Mouse (Mus musculus) myocyte (in vitro differentiated cells): ENCODE results near the gene Evi2. TPM values are rescaled to one million over a fixed set of nuclear protein-coding genes. Genes with fewer than 3 reads are reported as not detected.
A peak's percentile ranks its signal among the peaks of the same experiment; 100 is the strongest.

ENCODE experiments used
- H3K27me3 ChIP-seq: one replicate; pipeline ENCODE4 v1.6.1; 2011; ENCODE audit not compliant: control insufficient read depth, insufficient read depth, insufficient read length
- H3K36me3 ChIP-seq: one replicate; pipeline ENCODE4 v1.6.1; 2011; ENCODE audit not compliant: control insufficient read depth, insufficient read depth
- H3K4me2 ChIP-seq: one replicate; pipeline ENCODE4 v1.6.1; 2011; ENCODE audit warnings: low read depth, control low read depth
- H3K4me3 ChIP-seq: one replicate; pipeline ENCODE4 v1.5.1; 2011; ENCODE audit warnings: mild to moderate bottlenecking, control low read depth, moderate library complexity
- H3K79me2 ChIP-seq: one replicate; pipeline ENCODE4 v1.6.1; 2011; ENCODE audit not compliant: control insufficient read depth, insufficient read depth
- H3ac ChIP-seq: one replicate; pipeline ENCODE4 v1.6.1; 2011; ENCODE audit not compliant: control insufficient read depth, insufficient read length
- CEBPB ChIP-seq: IDR thresholded peaks from 2 replicates; pipeline ENCODE4 v1.6.1; 2011; ENCODE audit warnings: mild to moderate bottlenecking, moderate library complexity; ENCODE audit not compliant: poor library complexity, insufficient read depth, severe bottlenecking
- E2F4 ChIP-seq: IDR thresholded peaks from one replicate; pipeline ENCODE4 v1.6.1; 2011; ENCODE audit warnings: mild to moderate bottlenecking, control low read depth, moderate library complexity; ENCODE audit not compliant: insufficient read depth
- MAX ChIP-seq: IDR thresholded peaks from one replicate; pipeline ENCODE4 v1.6.1; 2011; ENCODE audit warnings: low read depth, mild to moderate bottlenecking, control low read depth
- MYOD1 ChIP-seq, 3 experiments: IDR thresholded peaks; one replicate each; pipeline ENCODE4 v1.6.1; 2011; ENCODE audit warnings: control low read depth in 2 of 3, low read depth in 2 of 3, mild to moderate bottlenecking in 2 of 3, moderate library complexity in 1 of 3; ENCODE audit not compliant: insufficient read length in 2 of 3, control insufficient read depth in 1 of 3
- MYOG ChIP-seq, 3 experiments: IDR thresholded peaks; one replicate each; pipeline ENCODE4 v1.6.1; 2011; ENCODE audit warnings: control low read depth in 2 of 3, low read depth in 2 of 3, mild to moderate bottlenecking in 2 of 3; ENCODE audit not compliant: insufficient read length in 2 of 3, control insufficient read depth in 1 of 3, insufficient read depth in 1 of 3
- POLR2A ChIP-seq: IDR thresholded peaks from one replicate; pipeline ENCODE4 v1.6.1; 2011; ENCODE audit warnings: low read depth, mild to moderate bottlenecking, control low read depth, moderate library complexity; ENCODE audit not compliant: insufficient read length
- POLR2AphosphoS2 ChIP-seq: IDR thresholded peaks from one replicate; pipeline ENCODE4 v1.6.1; 2011; ENCODE audit warnings: low read depth, control low read depth; ENCODE audit not compliant: insufficient read length
- REST ChIP-seq: IDR thresholded peaks from one replicate; pipeline ENCODE4 v1.6.1; 2011; ENCODE audit warnings: mild to moderate bottlenecking, control low read depth, moderate library complexity; ENCODE audit not compliant: insufficient read depth, insufficient read length
- SRF ChIP-seq: IDR thresholded peaks from one replicate; pipeline ENCODE4 v1.6.1; 2011; ENCODE audit warnings: low read depth; ENCODE audit not compliant: control insufficient read depth, insufficient read length
- TCF12 ChIP-seq: IDR thresholded peaks from one replicate; pipeline ENCODE4 v1.6.1; 2011; ENCODE audit warnings: mild to moderate bottlenecking, control low read depth; ENCODE audit not compliant: poor library complexity, insufficient read depth, severe bottlenecking
- TCF3 ChIP-seq: IDR thresholded peaks from one replicate; pipeline ENCODE4 v1.6.1; 2011; ENCODE audit warnings: low read depth, control low read depth; ENCODE audit not compliant: insufficient read length
- USF1 ChIP-seq: IDR thresholded peaks from one replicate; pipeline ENCODE4 v1.6.1; 2011; ENCODE audit warnings: low read depth, mild to moderate bottlenecking, control low read depth, moderate library complexity
- polyA plus RNA-seq: library from polyadenylated mRNA; unstranded; fragments of >200 nt; fragmentation: generic; extraction: Trizol; gene quantifications from one replicate; pipeline ENCODE4 v1.2.1, GENCODE M21; 2012; ENCODE audit warnings: missing spikeins

The Evi2 gene
- polyA plus RNA-seq, 1 experiment, result 0.06 TPM

GRCm38 (mm10) chr11:79529736-79530135 lies 653 bp downstream of the Evi2 start:
- Histone ChIP-seq H3ac (no peak overlapping the region), H3K36me3 (peaks cover 31% of the 10 kb centered on the region), H3K79me2 (peaks cover 10% of the 10 kb centered on the region), H3K4me3 (peak overlapping the region; percentile 21), H3K4me2 (peak overlapping the region; percentile 94), H3K27me3 (no peaks in the 10 kb centered on the region)
- TF ChIP-seq USF1 (no peak), CEBPB (no peak), SRF (no peak), MAX (no peak), REST (no peak), TCF3 (no peak), MYOG (IDR thresholded peaks at IDR 0.05; ENCODE audit: control insufficient read depth in 1 of 3, insufficient read depth in 1 of 3, insufficient read length in 2 of 3, low read depth in 2 of 3) (no peak), POLR2A (no peak)

DNA sequence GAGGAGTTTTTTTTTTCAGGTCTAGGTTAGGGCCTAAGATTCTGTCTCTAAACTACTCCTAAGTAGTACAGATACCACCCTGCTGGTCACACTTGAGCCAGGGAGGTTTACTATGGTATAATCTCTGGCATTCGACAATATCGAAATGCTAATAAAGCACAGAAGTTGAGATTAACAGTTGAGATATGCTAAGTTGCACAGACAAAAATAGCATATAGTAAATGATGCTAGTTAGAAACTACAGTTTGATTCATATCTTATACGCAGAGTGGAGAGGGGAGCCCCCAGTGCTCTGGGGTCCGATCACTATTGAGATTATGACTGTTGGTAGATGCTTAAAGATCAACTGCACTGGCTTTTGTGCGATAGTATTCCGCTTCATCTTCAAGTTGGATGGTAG lies 1.2 kb downstream of the Evi2 start:
- H3ac ChIP-seq, result no peak overlapping the region
- peak overlapping the region; percentile 94 for H3K4me2 ChIP-seq
- TF ChIP-seq TCF12 (no peak), SRF (no peak), MAX (no peak), USF1 (no peak), CEBPB (no peak), E2F4 (no peak), POLR2AphosphoS2 (no peak), MYOG (IDR thresholded peaks at IDR 0.05; ENCODE audit: control insufficient read depth in 1 of 3, insufficient read depth in 1 of 3, insufficient read length in 2 of 3, low read depth in 2 of 3) (no peak), REST (no peak), TCF3 (no peak)
- peak overlapping the region; percentile 21 for H3K4me3 ChIP-seq
- H3K79me2 ChIP-seq, result peaks cover 10% of the 10 kb centered on the region
- no peaks in the 10 kb centered on the region for H3K27me3 ChIP-seq
- peaks cover 31% of the 10 kb centered on the region for H3K36me3 ChIP-seq

DNA sequence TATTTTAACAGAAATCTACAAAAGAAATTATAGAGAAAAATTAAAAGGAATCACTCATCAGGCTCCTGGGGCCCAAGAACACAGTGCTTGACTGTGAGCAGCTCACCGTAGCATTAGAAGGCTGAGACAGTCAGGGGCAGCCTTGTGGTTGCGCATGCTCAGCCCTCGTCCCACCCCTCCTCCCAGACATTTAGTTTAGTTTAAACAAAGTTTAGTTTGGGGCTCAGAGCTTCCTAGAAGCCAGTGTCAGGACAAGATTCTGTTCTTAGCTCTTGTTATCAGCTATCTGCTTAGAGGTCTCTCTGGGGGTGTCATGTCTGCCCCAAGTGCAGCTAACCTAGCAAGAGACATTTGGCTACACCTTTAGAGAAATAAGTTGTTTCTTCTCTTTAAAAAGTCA lies 1.8 kb downstream of the Evi2 start:
- H3K79me2 ChIP-seq, result peaks cover 10% of the 10 kb centered on the region
- H3K4me2 ChIP-seq, result peak overlapping the region; percentile 94
- H3K27me3 ChIP-seq, result no peaks in the 10 kb centered on the region
- TF ChIP-seq TCF12 (no peak), SRF (no peak), USF1 (no peak), POLR2AphosphoS2 (no peak), MYOD1 (IDR thresholded peaks at IDR 0.05; ENCODE audit: control insufficient read depth in 1 of 3, insufficient read length in 2 of 3, low read depth in 2 of 3) (no peak), TCF3 (no peak), MAX (no peak), E2F4 (no peak), REST (no peak), CEBPB (no peak), POLR2A (no peak), MYOG (IDR thresholded peaks at IDR 0.05; ENCODE audit: control insufficient read depth in 1 of 3, insufficient read depth in 1 of 3, insufficient read length in 2 of 3, low read depth in 2 of 3) (no peak)
- peaks cover 31% of the 10 kb centered on the region for H3K36me3 ChIP-seq
- H3K4me3 ChIP-seq, result no peak overlapping the region
- no peak overlapping the region for H3ac ChIP-seq

GRCm38 (mm10) chr11:79527739-79528384 lies 2.5 kb downstream of the Evi2 start:
- TF ChIP-seq USF1, result no peak
- TF ChIP-seq SRF, result no peak
- no peak for TF ChIP-seq MYOG (IDR thresholded peaks at IDR 0.05; ENCODE audit: control insufficient read depth in 1 of 3, insufficient read depth in 1 of 3, insufficient read length in 2 of 3, low read depth in 2 of 3)
- no peak for TF ChIP-seq REST
- no peak for TF ChIP-seq CEBPB
- no peak for TF ChIP-seq TCF12
- no peak for TF ChIP-seq E2F4
- no peak for TF ChIP-seq MAX
- Histone ChIP-seq H3K27me3 (no peaks in the 10 kb centered on the region), H3ac (no peak overlapping the region), H3K4me3 (no peak overlapping the region), H3K79me2 (peaks cover 10% of the 10 kb centered on the region), H3K4me2 (no peak overlapping the region), H3K36me3 (peaks cover 31% of the 10 kb centered on the region)

DNA sequence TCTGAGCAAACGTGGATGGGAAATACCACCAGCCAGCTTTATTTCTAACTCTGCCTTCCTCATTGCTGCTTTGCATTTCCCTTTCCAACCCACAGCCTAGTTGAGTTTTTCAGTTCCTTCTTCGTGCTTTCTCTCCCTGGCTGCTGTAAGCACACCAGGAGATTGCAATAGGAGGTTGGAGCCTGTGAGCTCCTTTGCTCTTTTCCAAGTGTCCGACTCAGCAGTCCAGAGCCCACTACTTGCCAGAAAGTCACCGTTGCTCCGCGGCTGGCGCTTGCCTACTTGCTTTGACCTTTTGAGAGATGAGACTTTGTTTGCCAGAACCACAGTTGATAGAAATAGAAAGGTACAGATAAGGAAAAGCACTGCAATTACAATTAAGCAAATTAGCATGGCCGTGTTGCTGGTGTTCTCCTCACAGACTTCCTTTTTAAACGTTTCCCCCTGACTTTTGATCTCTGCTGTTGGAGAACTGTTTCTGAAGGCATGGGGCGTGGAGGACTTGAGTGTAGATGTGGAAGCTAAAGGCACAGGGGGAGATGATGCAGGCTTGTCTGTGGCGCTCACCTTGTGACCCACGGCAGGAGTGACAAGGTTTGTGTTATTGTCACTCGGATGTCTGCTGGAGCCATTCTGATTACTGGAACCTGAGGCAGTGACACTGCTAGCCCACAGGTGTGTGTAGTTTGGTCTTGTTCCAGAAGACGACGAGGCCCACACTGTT lies 3.2 kb downstream of the Evi2 start:
- Histone ChIP-seq H3K79me2 (peaks cover 10% of the 10 kb centered on the region), H3K36me3 (peaks cover 31% of the 10 kb centered on the region), H3K4me2 (no peak overlapping the region), H3K27me3 (no peaks in the 10 kb centered on the region), H3ac (no peak overlapping the region), H3K4me3 (no peak overlapping the region)
- TF ChIP-seq POLR2A (no peak), MYOD1 (IDR thresholded peaks at IDR 0.05; ENCODE audit: control insufficient read depth in 1 of 3, insufficient read length in 2 of 3, low read depth in 2 of 3) (no peak)
